Comparison of ENCODE assay signal across 21 mouse cellular contexts in genomic region chr4:22120953-22121352, GRCm38 (mm10).
A peak's percentile ranks its signal among the peaks of the same experiment; 100 is the strongest.
DNase-seq lines count a peak whose midpoint lies in the region; ATAC-seq and TF ChIP-seq lines count a peak whose summit lies in the region.
"Had no signal": no experiment of that assay in that cellular context is flagged by ENCODE, and none has a peak within 500 bp of the region (broad histone marks: within the 10 kb centered on the region; RNA-seq: fewer than 3 reads in every experiment).

No protein-coding gene starts in this region.

- no peaks in the 10 kb centered on the region for H3K27me3 ChIP-seq in embryonic facial prominence, embryonic 14.5 days (replicated peaks; ENCODE audit: control insufficient read depth, insufficient read depth, low read length)
- H3K27me3 ChIP-seq in embryonic facial prominence, embryonic 10.5 days (replicated peaks; ENCODE audit: low read depth, poor library complexity, severe bottlenecking), result no peaks in the 10 kb centered on the region
- no peaks in the 10 kb centered on the region for H3K27me3 ChIP-seq in heart, embryonic 10.5 days (ENCODE audit: insufficient read depth, poor library complexity, severe bottlenecking)
- H3K27me3 ChIP-seq in lung, embryonic 14.5 days (ENCODE audit: insufficient read depth, low read length), result no peaks in the 10 kb centered on the region
- H3K27me3 ChIP-seq in midbrain, embryonic 10.5 days (ENCODE audit: low read depth, poor library complexity, severe bottlenecking), result no peaks in the 10 kb centered on the region
- H3K27me3 ChIP-seq: limb, embryonic 15.5 days; midbrain, embryonic 12.5 days had no signal

- no peaks in the 10 kb centered on the region for H3K4me1 ChIP-seq in embryonic facial prominence, embryonic 14.5 days (ENCODE audit: control insufficient read depth, insufficient read depth, low read length)
- H3K4me1 ChIP-seq in embryonic facial prominence, embryonic 10.5 days, result no peaks in the 10 kb centered on the region
- peaks cover 4% of the 10 kb centered on the region; the same call in 1 of the 2 replicates for H3K4me1 ChIP-seq in heart, embryonic 10.5 days
- no peaks in the 10 kb centered on the region for H3K4me1 ChIP-seq in lung, embryonic 14.5 days (ENCODE audit: insufficient read depth)
- no peaks in the 10 kb centered on the region for H3K4me1 ChIP-seq in lung, adult 2 months (ENCODE audit: control insufficient read depth, insufficient read depth, low read length)
- no peaks in the 10 kb centered on the region for H3K4me1 ChIP-seq in midbrain, embryonic 10.5 days
- H3K4me1 ChIP-seq: midbrain, embryonic 12.5 days had no signal

- 13% methylated on average over 3 of the region's 3 CpGs for WGBS in embryonic facial prominence, embryonic 14.5 days
- 58% methylated on average over 3 of the region's 3 CpGs for WGBS in embryonic facial prominence, embryonic 10.5 days
- 27% methylated on average over 3 of the region's 3 CpGs for WGBS in heart, embryonic 10.5 days
- WGBS in lung, embryonic 14.5 days, result 16% methylated on average over 3 of the region's 3 CpGs
- 4% methylated on average over 3 of the region's 3 CpGs for WGBS in lung, adult 2 months
- WGBS in midbrain, embryonic 10.5 days, result 55% methylated on average over 3 of the region's 3 CpGs

- no peak for TF ChIP-seq CTCF in lung, embryonic 14.5 days (IDR thresholded peaks at IDR 0.05; ENCODE audit: low read depth)
- no peak for TF ChIP-seq CTCF in lung, adult 2 months (IDR thresholded peaks at IDR 0.05; ENCODE audit: insufficient read depth, low read length)

- H3K9ac ChIP-seq in embryonic facial prominence, embryonic 14.5 days (ENCODE audit: low read depth, low read length), result no peak overlapping the region
- H3K9ac ChIP-seq in lung, embryonic 14.5 days, result no peak overlapping the region
- H3K9ac ChIP-seq: limb, embryonic 15.5 days; liver, embryonic 14.5 days; midbrain, embryonic 12.5 days had no signal

- peak; percentile 86 for ATAC-seq in embryonic facial prominence, embryonic 14.5 days (ENCODE audit: low read depth)
- no peak for ATAC-seq in lung, embryonic 14.5 days (ENCODE audit: insufficient read depth)
- peak; percentile 29 to 32; a peak in 1 of 4 replicates for ATAC-seq in hematopoietic stem cell, adult 5-6 weeks (replicated peaks in 1 of 2; ENCODE audit: insufficient read depth in 1 of 2, low FRiP score in 2 of 2, low TSS enrichment in 1 of 2, low read depth in 1 of 2, poor library complexity in 2 of 2, severe bottlenecking in 2 of 2)
- ATAC-seq: CD4-positive, CD25-positive, alpha-beta regulatory T cell, adult 4 months; forebrain, embryonic 16.5 days had no signal

- intact Hi-C loops in heart, postnatal 14 days (cut with DNase I), result no loop called here

- no peaks in the 10 kb centered on the region for H3K9me3 ChIP-seq in embryonic facial prominence, embryonic 14.5 days (ENCODE audit: control insufficient read depth, low read length)
- no peaks in the 10 kb centered on the region for H3K9me3 ChIP-seq in embryonic facial prominence, embryonic 10.5 days
- no peaks in the 10 kb centered on the region for H3K9me3 ChIP-seq in heart, embryonic 10.5 days
- no peaks in the 10 kb centered on the region for H3K9me3 ChIP-seq in lung, embryonic 14.5 days (ENCODE audit: low read depth, low read length)
- H3K9me3 ChIP-seq in midbrain, embryonic 10.5 days (replicated peaks), result no peaks in the 10 kb centered on the region
- H3K9me3 ChIP-seq: limb, embryonic 15.5 days; midbrain, embryonic 12.5 days had no signal

- H3K4me2 ChIP-seq in embryonic facial prominence, embryonic 14.5 days (ENCODE audit: low read depth, low read length), result no peak overlapping the region
- no peak overlapping the region for H3K4me2 ChIP-seq in lung, embryonic 14.5 days
- H3K4me2 ChIP-seq: limb, embryonic 15.5 days; midbrain, embryonic 12.5 days had no signal

- no peak overlapping the region for H3K4me3 ChIP-seq in embryonic facial prominence, embryonic 14.5 days (ENCODE audit: low read depth, low read length)
- H3K4me3 ChIP-seq in embryonic facial prominence, embryonic 10.5 days, result no peak overlapping the region
- H3K4me3 ChIP-seq in heart, embryonic 10.5 days, result no peak overlapping the region
- no peak overlapping the region for H3K4me3 ChIP-seq in lung, embryonic 14.5 days (ENCODE audit: low read depth, low read length)
- no peak overlapping the region for H3K4me3 ChIP-seq in lung, adult 2 months (replicated peaks; ENCODE audit: extremely low read depth, low read depth, low read length)
- H3K4me3 ChIP-seq in midbrain, embryonic 10.5 days, result no peak overlapping the region
- H3K4me3 ChIP-seq: limb, embryonic 15.5 days; midbrain, embryonic 12.5 days had no signal

- DNase-seq in embryonic facial prominence, embryonic 14.5 days (ENCODE audit: low spot score), result peak; percentile 87
- no peak for DNase-seq in embryonic facial prominence, embryonic 10.5 days (ENCODE audit: low spot score)
- DNase-seq in heart, postnatal 14 days, result peak; percentile 2 to 12
- no peak for DNase-seq in heart, embryonic 10.5 days (ENCODE audit: low spot score)
- DNase-seq in lung, embryonic 14.5 days, result peak; percentile 24
- DNase-seq in lung, adult 2 months, result no peak
- DNase-seq in midbrain, embryonic 10.5 days (ENCODE audit: low spot score), result no peak
- DNase-seq: cerebellum, adult 18-20 months; cerebellum, postnatal 36 days; embryo, embryonic 11 days; gastrocnemius, postnatal 10 days; kidney, adult 8-10 months; lung, postnatal 10 days; right cerebral cortex, postnatal 14 days had no signal

- TF ChIP-seq POLR2A in lung, adult 2 months (IDR thresholded peaks at IDR 0.05; ENCODE audit: borderline replicate concordance, extremely low read depth, low read depth, low read length), result no peak

- no peaks in the 10 kb centered on the region for H3K36me3 ChIP-seq in embryonic facial prominence, embryonic 14.5 days (ENCODE audit: control insufficient read depth, insufficient read depth, low read length)
- no peaks in the 10 kb centered on the region for H3K36me3 ChIP-seq in embryonic facial prominence, embryonic 10.5 days (replicated peaks)
- H3K36me3 ChIP-seq in heart, embryonic 10.5 days, result no peaks in the 10 kb centered on the region
- no peaks in the 10 kb centered on the region for H3K36me3 ChIP-seq in lung, embryonic 14.5 days (ENCODE audit: insufficient read depth)
- no peaks in the 10 kb centered on the region for H3K36me3 ChIP-seq in midbrain, embryonic 10.5 days
- H3K36me3 ChIP-seq: limb, embryonic 15.5 days; midbrain, embryonic 12.5 days had no signal

- no peak overlapping the region for H3K27ac ChIP-seq in embryonic facial prominence, embryonic 14.5 days (replicated peaks; ENCODE audit: low read depth, low read length)
- no peak overlapping the region for H3K27ac ChIP-seq in embryonic facial prominence, embryonic 10.5 days (replicated peaks)
- H3K27ac ChIP-seq in heart, embryonic 10.5 days, result no peak overlapping the region
- no peak overlapping the region for H3K27ac ChIP-seq in lung, embryonic 14.5 days (ENCODE audit: low read depth)
- H3K27ac ChIP-seq in midbrain, embryonic 10.5 days (replicated peaks), result no peak overlapping the region
- H3K27ac ChIP-seq: limb, embryonic 15.5 days; liver, embryonic 14.5 days; midbrain, embryonic 12.5 days; stomach, postnatal 0 days had no signal

Comparison
In these comparisons a context has a peak if more than half of its experiments do, and no peak if none do; other contexts are left out.
1. DNase-seq: peak in embryonic facial prominence, embryonic 14.5 days (single experiment), heart, postnatal 14 days (2 of 2) and lung, embryonic 14.5 days (single experiment); none in embryonic facial prominence, embryonic 10.5 days (single experiment), heart, embryonic 10.5 days (single experiment), lung, adult 2 months (single experiment) and midbrain, embryonic 10.5 days (single experiment).